Mouse (Mus musculus) hindbrain, embryonic 12.5 days (tissue): Measurements from ENCODE around the gene Kcnc3. TPM values are rescaled to one million over a fixed set of nuclear protein-coding genes. Genes with fewer than 3 reads are reported as not detected.

Experiments used
- ATAC-seq: fragments of 200-750 bp; cut with Nextera tagmentation; 2 replicates; pipeline ENCODE4 v1.8.0; 2017; ENCODE audit warnings: moderate TSS enrichment; ENCODE audit not compliant: low FRiP score
- H3K27ac ChIP-seq: fragments of 300-500 bp; sonication (generic); 2 replicates; pipeline ENCODE4 v1.5.1; 2016; ENCODE audit warnings: mild to moderate bottlenecking
- H3K27me3 ChIP-seq: fragments of 300-500 bp; sonication (generic); 2 replicates; pipeline ENCODE4 v1.6.1; 2016; ENCODE audit warnings: mild to moderate bottlenecking
- H3K36me3 ChIP-seq: fragments of 300-500 bp; sonication (generic); 2 replicates; pipeline ENCODE4 v1.6.1; 2016; ENCODE audit warnings: mild to moderate bottlenecking
- H3K4me1 ChIP-seq: fragments of 300-500 bp; sonication (generic); 2 replicates; pipeline ENCODE4 v1.6.1; 2016
- H3K4me2 ChIP-seq: fragments of 300-500 bp; sonication (generic); replicated peaks from 2 replicates; pipeline ENCODE4 v1.6.1; 2016; ENCODE audit warnings: mild to moderate bottlenecking
- H3K4me3 ChIP-seq: fragments of 300-500 bp; sonication (generic); 2 replicates; pipeline ENCODE4 v1.5.1; 2016; ENCODE audit warnings: mild to moderate bottlenecking
- H3K9ac ChIP-seq: fragments of 300-500 bp; sonication (generic); 2 replicates; pipeline ENCODE4 v1.6.1; 2016; ENCODE audit warnings: mild to moderate bottlenecking, moderate library complexity
- H3K9me3 ChIP-seq: fragments of 300-500 bp; sonication (generic); replicated peaks from 2 replicates; pipeline ENCODE4 v1.6.1; 2016; ENCODE audit warnings: mild to moderate bottlenecking
- WGBS: fragments of 180-500 bp; shearing (Covaris S2); methylation state at CpG from one replicate; pipeline ENCODE4 v1.1.7; 2016; 5-methylcytosine and 5-hydroxymethylcytosine counted together
- polyA plus RNA-seq: library from polyadenylated mRNA; unstranded; fragments of >200 nt; fragmentation: Nextera tagmentation; extraction: Ambion mirVana; gene quantifications from 2 replicates; pipeline ENCODE4 v1.2.1, GENCODE M21; 2016

Gene Kcnc3
- polyA plus RNA-seq, 1 experiment from 2014 or later = 3.8 TPM

GRCm38 (mm10) chr7:44572213-44572701, 18.2 kb upstream of the Kcnc3 start, which contains the start of gene Napsa:
Gene Napsa, plus strand, starts transcription at chr7:44572380.
- ATAC-seq = no peak
- Histone ChIP-seq H3K4me3 (no peak within 1 kb of the TSS), H3K36me3 (no peaks in the 10 kb centered on the region), H3K9ac (no peak within 1 kb of the TSS), H3K4me2 (no peak within 1 kb of the TSS), H3K4me1 (no peaks in the 10 kb centered on the region; the same call in 1 of the 2 replicates), H3K9me3 (no peaks in the 10 kb centered on the region), H3K27me3 (no peaks in the 10 kb centered on the region), H3K27ac (no peak within 1 kb of the TSS)
- WGBS = 35% methylated on average over 7 of the region's 7 CpGs

- 76% methylated on average over 5 of the region's 5 CpGs for WGBS
- no peak for ATAC-seq
- Histone ChIP-seq H3K9ac (no peak overlapping the region), H3K36me3 (no peaks in the 10 kb centered on the region), H3K4me2 (no peak overlapping the region), H3K4me3 (no peak overlapping the region), H3K4me1 (no peaks in the 10 kb centered on the region; the same call in 1 of the 2 replicates), H3K9me3 (no peaks in the 10 kb centered on the region), H3K27ac (no peak overlapping the region), H3K27me3 (no peaks in the 10 kb centered on the region)
These were observed 17.4 kb upstream of the Kcnc3 start for GRCm38 (mm10) chr7:44572956-44573484.

GRCm38 (mm10) chr7:44576333-44576844, 14.1 kb upstream of the Kcnc3 start:
- Histone ChIP-seq H3K4me1 (no peaks in the 10 kb centered on the region; the same call in 1 of the 2 replicates), H3K27me3 (no peaks in the 10 kb centered on the region), H3K36me3 (no peaks in the 10 kb centered on the region), H3K27ac (no peak overlapping the region), H3K9me3 (0 out of 2 replicates have a peak, but pooled peaks cover 4% of the 10 kb centered on the region), H3K4me2 (no peak overlapping the region), H3K9ac (no peak overlapping the region), H3K4me3 (no peak overlapping the region)
- 50% methylated on average over 5 of the region's 5 CpGs for WGBS
- no peak for ATAC-seq

- Histone ChIP-seq H3K27me3 (peaks cover 9% of the 10 kb centered on the region), H3K4me2 (no peak overlapping the region), H3K4me1 (no peaks in the 10 kb centered on the region), H3K4me3 (no peak overlapping the region), H3K9me3 (0 out of 2 replicates have a peak, but pooled peaks cover 4% of the 10 kb centered on the region), H3K36me3 (no peaks in the 10 kb centered on the region), H3K9ac (no peak overlapping the region), H3K27ac (no peak overlapping the region)
- WGBS = 83% methylated on average over 6 of the region's 6 CpGs
- no peak for ATAC-seq
These were observed 8.8 kb upstream of the Kcnc3 start for GRCm38 (mm10) chr7:44581637-44582036.

GRCm38 (mm10) chr7:44582709-44583108, 7.8 kb upstream of the Kcnc3 start:
- Histone ChIP-seq H3K9me3 (0 out of 2 replicates have a peak, but pooled peaks cover 4% of the 10 kb centered on the region), H3K27me3 (peaks cover 18% of the 10 kb centered on the region), H3K4me3 (no peak overlapping the region), H3K9ac (no peak overlapping the region), H3K36me3 (no peaks in the 10 kb centered on the region), H3K4me2 (no peak overlapping the region), H3K4me1 (peaks cover 5% of the 10 kb centered on the region; the same call in 1 of the 2 replicates), H3K27ac (no peak overlapping the region)
- no peak for ATAC-seq
- WGBS = 90% methylated on average over 5 of the region's 5 CpGs

- 0 out of 2 replicates have a peak, but pooled peaks cover 4% of the 10 kb centered on the region for H3K9me3 ChIP-seq
- H3K4me1 ChIP-seq = peaks cover 9% of the 10 kb centered on the region
- no peak overlapping the region for H3K4me2 ChIP-seq
- no peak for ATAC-seq
- H3K36me3 ChIP-seq = no peaks in the 10 kb centered on the region
- H3K4me3 ChIP-seq = no peak overlapping the region
- peaks cover 22% of the 10 kb centered on the region for H3K27me3 ChIP-seq
- 86% methylated on average over 1 of the region's 1 CpGs for WGBS
- no peak overlapping the region for H3K27ac ChIP-seq
- H3K9ac ChIP-seq = no peak overlapping the region
These were observed 7.3 kb upstream of the Kcnc3 start for GRCm38 (mm10) chr7:44583146-44583545.

- Histone ChIP-seq H3K9me3 (no peaks in the 10 kb centered on the region), H3K36me3 (no peaks in the 10 kb centered on the region), H3K4me3 (no peak overlapping the region), H3K27ac (no peak overlapping the region), H3K4me1 (peaks cover 19% of the 10 kb centered on the region), H3K27me3 (peaks cover 29% of the 10 kb centered on the region), H3K4me2 (no peak overlapping the region), H3K9ac (no peak overlapping the region)
- no peak for ATAC-seq
- WGBS = 88% methylated on average over 4 of the region's 4 CpGs
These were observed 6.1 kb upstream of the Kcnc3 start for GRCm38 (mm10) chr7:44584265-44584804.

GRCm38 (mm10) chr7:44584921-44585320, 5.5 kb upstream of the Kcnc3 start:
- H3K4me3 ChIP-seq = no peak overlapping the region
- H3K9ac ChIP-seq = no peak overlapping the region
- H3K9me3 ChIP-seq = no peaks in the 10 kb centered on the region
- 86% methylated on average over 6 of the region's 6 CpGs for WGBS
- peaks cover 33% of the 10 kb centered on the region for H3K27me3 ChIP-seq
- no peaks in the 10 kb centered on the region for H3K36me3 ChIP-seq
- H3K4me1 ChIP-seq = peaks cover 25% of the 10 kb centered on the region
- ATAC-seq = no peak
- H3K4me2 ChIP-seq = no peak overlapping the region
- no peak overlapping the region for H3K27ac ChIP-seq

- WGBS = 96% methylated on average over 6 of the region's 6 CpGs
- Histone ChIP-seq H3K4me1 (peaks cover 29% of the 10 kb centered on the region), H3K27ac (no peak overlapping the region), H3K4me3 (no peak overlapping the region), H3K9ac (no peak overlapping the region), H3K4me2 (no peak overlapping the region), H3K9me3 (no peaks in the 10 kb centered on the region), H3K36me3 (no peaks in the 10 kb centered on the region), H3K27me3 (peaks cover 33% of the 10 kb centered on the region)
- ATAC-seq = no peak
These were observed 4.9 kb upstream of the Kcnc3 start for GRCm38 (mm10) chr7:44585606-44586005.

GRCm38 (mm10) chr7:44586518-44586917, 3.9 kb upstream of the Kcnc3 start:
- peak overlapping the region; percentile 35 for H3K4me3 ChIP-seq
- H3K9me3 ChIP-seq = no peaks in the 10 kb centered on the region
- peak overlapping the region; percentile 98 for H3K4me2 ChIP-seq
- H3K4me1 ChIP-seq = peaks cover 35% of the 10 kb centered on the region
- H3K27ac ChIP-seq = no peak overlapping the region
- no peaks in the 10 kb centered on the region for H3K36me3 ChIP-seq
- no peak for ATAC-seq
- peaks cover 35% of the 10 kb centered on the region for H3K27me3 ChIP-seq
- H3K9ac ChIP-seq = peak overlapping the region; percentile 49; the same call in 1 of the 2 replicates
- WGBS = 8% methylated on average over 19 of the region's 19 CpGs

GRCm38 (mm10) chr7:44586930-44587329, 3.5 kb upstream of the Kcnc3 start:
- peak overlapping the region; percentile 35 for H3K4me3 ChIP-seq
- H3K9me3 ChIP-seq = no peaks in the 10 kb centered on the region
- peak overlapping the region; percentile 98 for H3K4me2 ChIP-seq
- peak overlapping the region; percentile 47 for H3K9ac ChIP-seq
- under 1% methylated on average over 18 of the region's 18 CpGs for WGBS
- H3K27ac ChIP-seq = no peak overlapping the region
- peak; percentile 24; the same call in 1 of the 2 replicates for ATAC-seq
- H3K27me3 ChIP-seq = peaks cover 40% of the 10 kb centered on the region
- no peaks in the 10 kb centered on the region for H3K36me3 ChIP-seq
- peaks cover 39% of the 10 kb centered on the region for H3K4me1 ChIP-seq

- Histone ChIP-seq H3K4me1 (peaks cover 46% of the 10 kb centered on the region), H3K4me3 (peak overlapping the region; percentile 35; the same call in 1 of the 2 replicates), H3K27ac (no peak overlapping the region), H3K9me3 (no peaks in the 10 kb centered on the region), H3K4me2 (peak overlapping the region; percentile 98), H3K9ac (no peak overlapping the region; the same call in 1 of the 2 replicates), H3K27me3 (peaks cover 47% of the 10 kb centered on the region), H3K36me3 (no peaks in the 10 kb centered on the region)
- WGBS = 36% methylated on average over 6 of the region's 6 CpGs
- ATAC-seq = no peak
These were observed 2.8 kb upstream of the Kcnc3 start for GRCm38 (mm10) chr7:44587676-44588075.
